In genomic region chr10:87159781-87160180, GRCm38 (mm10) we compare ENCODE assay signal across 23 mouse cellular contexts.
DNase-seq lines count a peak whose midpoint lies in the region; ATAC-seq and TF ChIP-seq lines count a peak whose summit lies in the region.
"Had no signal": no experiment of that assay in that cellular context is flagged by ENCODE, and none has a peak within 500 bp of the region (broad histone marks: within the 10 kb centered on the region; RNA-seq: fewer than 3 reads in every experiment).

No protein-coding gene starts in this region.

- peak; percentile 11 for DNase-seq in left cerebral cortex, adult 2 months (ENCODE audit: extremely low spot score in 1 of 2, low spot score in 2 of 2)
- DNase-seq in left cerebral cortex, postnatal 4 days = no peak
- peak; percentile 28 for DNase-seq in right cerebral cortex, adult 18-20 months
- no peak for DNase-seq in right cerebral cortex, postnatal 14 days
- DNase-seq in embryo, embryonic 11 days = no peak
- DNase-seq in embryo, embryonic 10.5 days (ENCODE audit: low spot score) = no peak
- DNase-seq: adrenal gland, adult 2 months; cerebellum, adult 11-12 months; cerebellum, postnatal 10 days; gastrocnemius, postnatal 36 days; kidney, adult 11 months; kidney, postnatal 36 days; liver; thymus, postnatal 25 days had no signal

- H3K4me1 ChIP-seq in stomach, embryonic 14.5 days (ENCODE audit: control insufficient read depth, insufficient read depth, low read length) = no peaks in the 10 kb centered on the region
- H3K4me1 ChIP-seq: embryonic facial prominence, embryonic 13.5 days; hindbrain, embryonic 12.5 days; kidney, embryonic 15.5 days; limb, embryonic 10.5 days; liver, embryonic 15.5 days; megakaryocyte, embryonic 14.5 days; midbrain, embryonic 13.5 days had no signal

- no peaks in the 10 kb centered on the region for H3K9me3 ChIP-seq in stomach, embryonic 14.5 days (ENCODE audit: control insufficient read depth, low read depth, low read length)
- H3K9me3 ChIP-seq: embryonic facial prominence, embryonic 13.5 days; hindbrain, embryonic 12.5 days; kidney, embryonic 15.5 days; limb, embryonic 10.5 days; liver, embryonic 15.5 days; midbrain, embryonic 13.5 days had no signal

- H3K27me3 ChIP-seq in stomach, embryonic 14.5 days (ENCODE audit: control insufficient read depth, insufficient read depth, low read length) = no peaks in the 10 kb centered on the region
- H3K27me3 ChIP-seq: embryonic facial prominence, embryonic 13.5 days; hindbrain, embryonic 12.5 days; kidney, embryonic 15.5 days; liver, embryonic 15.5 days; megakaryocyte, embryonic 14.5 days; midbrain, embryonic 13.5 days had no signal

- 59% methylated on average over 9 of the region's 9 CpGs for WGBS in stomach, embryonic 14.5 days

- H3K9ac ChIP-seq in stomach, embryonic 14.5 days (replicated peaks; ENCODE audit: low read depth, low read length) = no peak overlapping the region
- H3K9ac ChIP-seq: embryonic facial prominence, embryonic 13.5 days; hindbrain, embryonic 12.5 days; kidney, embryonic 15.5 days; liver, embryonic 15.5 days; midbrain, embryonic 13.5 days had no signal

- TF ChIP-seq CTCF in left cerebral cortex, adult 2 months (IDR thresholded peaks at IDR 0.05) = no peak

- no peak overlapping the region for H3K4me2 ChIP-seq in stomach, embryonic 14.5 days (replicated peaks; ENCODE audit: low read depth, low read length)
- H3K4me2 ChIP-seq: embryonic facial prominence, embryonic 13.5 days; hindbrain, embryonic 12.5 days; kidney, embryonic 15.5 days; liver, embryonic 15.5 days; midbrain, embryonic 13.5 days had no signal

- 0 out of 2 replicates have a peak overlapping the region, but pooled peaks have one; percentile 11 for H3K4me3 ChIP-seq in left cerebral cortex, adult 2 months
- H3K4me3 ChIP-seq in stomach, embryonic 14.5 days (ENCODE audit: low read depth, low read length) = no peak overlapping the region
- H3K4me3 ChIP-seq: embryonic facial prominence, embryonic 13.5 days; hindbrain, embryonic 12.5 days; kidney, embryonic 15.5 days; limb, embryonic 10.5 days; liver, embryonic 15.5 days; megakaryocyte, embryonic 14.5 days; midbrain, embryonic 13.5 days had no signal

- peak; percentile 42; the same call in 1 of the 2 replicates for ATAC-seq in stomach, embryonic 14.5 days (ENCODE audit: insufficient number of reproducible peaks, insufficient read depth, low FRiP score, low read depth)
- ATAC-seq: forebrain, embryonic 16.5 days; midbrain, embryonic 13.5 days had no signal

- no peak overlapping the region for H3K27ac ChIP-seq in left cerebral cortex, adult 2 months
- no peak overlapping the region for H3K27ac ChIP-seq in stomach, embryonic 14.5 days (ENCODE audit: low read length)
- H3K27ac ChIP-seq: embryonic facial prominence, embryonic 13.5 days; hindbrain, embryonic 12.5 days; kidney, embryonic 15.5 days; limb, embryonic 10.5 days; liver, embryonic 15.5 days; midbrain, embryonic 13.5 days had no signal

- intact Hi-C loops in left cerebral cortex, adult 2 months (cut with DNase I) = no loop called here
- intact Hi-C loops in left cerebral cortex, postnatal 4 days (cut with DNase I) = no loop called here

- H3K36me3 ChIP-seq in stomach, embryonic 14.5 days (ENCODE audit: control insufficient read depth, insufficient read depth, low read length) = no peaks in the 10 kb centered on the region
- H3K36me3 ChIP-seq: embryonic facial prominence, embryonic 13.5 days; hindbrain, embryonic 12.5 days; kidney, embryonic 15.5 days; limb, embryonic 10.5 days; liver, embryonic 15.5 days; midbrain, embryonic 13.5 days had no signal

Comparison
In these comparisons a context has a peak if more than half of its experiments do, and no peak if none do; other contexts are left out.
1. DNase-seq: peak in left cerebral cortex, adult 2 months (2 of 2) and right cerebral cortex, adult 18-20 months (single experiment); none in left cerebral cortex, postnatal 4 days (single experiment), right cerebral cortex, postnatal 14 days (single experiment), embryo, embryonic 11 days (single experiment) and embryo, embryonic 10.5 days (single experiment).